Mouse (Mus musculus) stomach, embryonic 15.5 days (tissue): ENCODE results near the gene Mfng. TPM values are rescaled to one million over a fixed set of nuclear protein-coding genes. Genes with fewer than 3 reads are reported as not detected.

Experiments
- ATAC-seq: fragments of 200-750 bp; cut with Nextera tagmentation; 2 replicates; pipeline ENCODE4 v1.8.0; 2017; ENCODE audit warnings: low read depth, moderate number of reproducible peaks, moderate TSS enrichment; ENCODE audit not compliant: insufficient read depth, low FRiP score
- H3K27ac ChIP-seq: fragments of 300-500 bp; sonication (generic); 2 replicates; pipeline ENCODE4 v1.5.1; 2015; ENCODE audit warnings: mild to moderate bottlenecking, inconsistent platforms
- H3K27me3 ChIP-seq: fragments of 300-500 bp; sonication (generic); replicated peaks from 2 replicates; pipeline ENCODE4 v1.6.1; 2015; ENCODE audit warnings: inconsistent platforms
- H3K36me3 ChIP-seq: fragments of 300-500 bp; sonication (generic); 2 replicates; pipeline ENCODE4 v1.6.1; 2015; ENCODE audit warnings: inconsistent platforms
- H3K4me1 ChIP-seq: fragments of 300-500 bp; sonication (generic); 2 replicates; pipeline ENCODE4 v1.6.1; 2015; ENCODE audit warnings: inconsistent platforms
- H3K4me2 ChIP-seq: fragments of 300-500 bp; sonication (generic); 2 replicates; pipeline ENCODE4 v1.6.1; 2015; ENCODE audit warnings: mild to moderate bottlenecking, inconsistent platforms
- H3K4me3 ChIP-seq: fragments of 300-500 bp; sonication (generic); replicated peaks from 2 replicates; pipeline ENCODE4 v1.5.1; 2015; ENCODE audit warnings: inconsistent platforms
- H3K9ac ChIP-seq: fragments of 300-500 bp; sonication (generic); 2 replicates; pipeline ENCODE4 v1.6.1; 2015; ENCODE audit warnings: inconsistent platforms
- H3K9me3 ChIP-seq: fragments of 300-500 bp; sonication (generic); 2 replicates; pipeline ENCODE4 v1.6.1; 2016; ENCODE audit warnings: inconsistent platforms
- WGBS: fragments of 180-500 bp; shearing (Covaris S2); methylation state at CpG from one replicate; pipeline ENCODE4 v1.1.7; 2015; 5-methylcytosine and 5-hydroxymethylcytosine counted together
- polyA plus RNA-seq: library from polyadenylated mRNA; unstranded; fragments of >200 nt; fragmentation: Nextera tagmentation; extraction: Ambion mirVana; gene quantifications from 2 replicates; pipeline ENCODE4 v1.2.1, GENCODE M21; 2015

Gene Mfng
- polyA plus RNA-seq, 1 experiment from 2014 or later = 18.0 TPM

DNA sequence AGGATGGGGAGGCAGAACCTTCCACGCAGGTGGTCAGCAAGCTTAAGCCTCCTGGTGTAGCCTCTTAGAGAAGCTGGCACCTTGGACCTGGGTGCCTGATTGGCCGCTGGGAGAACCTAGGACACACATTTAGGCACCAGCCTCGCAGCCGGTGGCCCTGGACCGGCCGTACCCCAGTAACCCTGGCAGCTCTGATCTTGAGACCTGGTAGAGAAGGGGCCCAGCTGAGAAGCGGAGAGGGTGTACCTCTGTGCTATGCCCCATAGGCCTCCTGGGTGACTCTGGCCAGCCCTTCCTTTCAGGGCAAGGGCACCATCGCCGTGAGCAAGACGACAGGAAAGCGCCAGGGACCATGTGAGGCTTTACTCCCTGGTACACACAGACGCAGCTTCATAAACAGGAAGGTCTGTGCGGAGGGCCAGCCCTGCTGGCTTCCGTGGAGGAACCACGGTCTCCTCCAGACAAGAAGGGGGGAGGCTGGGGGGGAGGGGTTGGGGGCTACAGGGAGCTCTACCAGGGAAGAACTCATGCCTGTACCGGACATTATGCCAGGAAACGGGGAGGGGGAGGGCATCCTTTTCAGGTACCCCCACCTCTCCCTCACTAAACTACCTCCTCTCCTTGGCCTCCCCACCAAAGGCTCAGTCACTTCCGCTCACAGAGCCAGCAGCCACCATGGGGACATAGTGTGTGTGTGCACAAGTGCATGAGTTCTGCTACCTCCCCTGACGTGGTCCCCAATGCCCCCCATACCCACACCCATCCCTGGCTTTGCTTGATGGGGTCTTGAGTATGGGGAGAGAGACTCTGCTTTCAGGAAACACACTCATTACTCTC lies 1.5 kb downstream of the Mfng start:
- Histone ChIP-seq H3K4me1 (peaks cover 6% of the 10 kb centered on the region; the same call in 1 of the 2 replicates), H3K27me3 (no peaks in the 10 kb centered on the region), H3K9me3 (no peaks in the 10 kb centered on the region), H3K4me3 (peak overlapping the region; percentile 31), H3K9ac (no peak overlapping the region), H3K4me2 (peak overlapping the region; percentile 45), H3K27ac (peak overlapping the region; percentile 63), H3K36me3 (peaks cover 6% of the 10 kb centered on the region; the same call in 1 of the 2 replicates)
- peak; percentile 12; the same call in 1 of the 2 replicates for ATAC-seq
- WGBS = 68% methylated on average over 19 of the region's 19 CpGs

DNA sequence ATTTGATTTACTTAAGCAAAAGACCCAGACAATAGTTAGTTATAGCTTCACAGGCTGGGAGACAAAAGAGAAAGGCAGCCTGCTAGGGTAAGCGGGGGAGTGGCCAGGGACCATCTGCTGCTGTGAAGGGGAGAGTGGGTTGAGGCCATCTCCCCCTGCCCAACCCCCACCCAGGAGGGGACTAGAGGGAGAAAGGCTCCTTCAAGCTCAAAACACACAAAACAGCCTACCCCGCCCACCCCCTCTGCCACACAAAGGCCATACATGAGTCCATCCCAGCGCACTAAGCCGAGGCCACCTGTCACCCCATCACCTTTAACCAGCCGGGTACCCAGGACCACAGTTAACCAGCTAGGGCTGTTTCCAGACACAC lies 2.3 kb downstream of the Mfng start:
- Histone ChIP-seq H3K36me3 (no peaks in the 10 kb centered on the region), H3K27ac (peak overlapping the region; percentile 63), H3K9ac (no peak overlapping the region), H3K4me2 (peak overlapping the region; percentile 45), H3K27me3 (no peaks in the 10 kb centered on the region), H3K9me3 (no peaks in the 10 kb centered on the region), H3K4me1 (peaks cover 6% of the 10 kb centered on the region; the same call in 1 of the 2 replicates), H3K4me3 (peak overlapping the region; percentile 31; the same call in 1 of the 2 replicates)
- ATAC-seq = no peak
- 39% methylated on average over 5 of the region's 5 CpGs for WGBS

GRCm38 (mm10) chr15:78770234-78770982 lies 2.9 kb downstream of the Mfng start:
- ATAC-seq = no peak
- no peak overlapping the region; the same call in 1 of the 2 replicates for H3K4me3 ChIP-seq
- H3K4me2 ChIP-seq = peak overlapping the region; percentile 45
- WGBS = 61% methylated on average over 9 of the region's 9 CpGs
- H3K36me3 ChIP-seq = no peaks in the 10 kb centered on the region
- H3K27me3 ChIP-seq = no peaks in the 10 kb centered on the region
- H3K27ac ChIP-seq = no peak overlapping the region
- H3K9me3 ChIP-seq = no peaks in the 10 kb centered on the region
- no peak overlapping the region for H3K9ac ChIP-seq
- H3K4me1 ChIP-seq = peaks cover 6% of the 10 kb centered on the region; the same call in 1 of the 2 replicates

- Histone ChIP-seq H3K9me3 (no peaks in the 10 kb centered on the region), H3K4me1 (peaks cover 6% of the 10 kb centered on the region; the same call in 1 of the 2 replicates), H3K4me2 (no peak overlapping the region), H3K27ac (no peak overlapping the region), H3K9ac (no peak overlapping the region), H3K4me3 (no peak overlapping the region), H3K36me3 (no peaks in the 10 kb centered on the region), H3K27me3 (no peaks in the 10 kb centered on the region)
- ATAC-seq = no peak
- 88% methylated on average over 4 of the region's 4 CpGs for WGBS
Measured at GRCm38 (mm10) chr15:78769064-78769463, 4.2 kb downstream of the Mfng start.

- Histone ChIP-seq H3K4me3 (no peak overlapping the region), H3K36me3 (no peaks in the 10 kb centered on the region), H3K9ac (no peak overlapping the region), H3K4me2 (no peak overlapping the region), H3K4me1 (no peaks in the 10 kb centered on the region), H3K27ac (no peak overlapping the region), H3K9me3 (no peaks in the 10 kb centered on the region), H3K27me3 (no peaks in the 10 kb centered on the region)
- WGBS = 82% methylated on average over 5 of the region's 5 CpGs
- no peak for ATAC-seq
Measured at GRCm38 (mm10) chr15:78763704-78764103, 9.6 kb downstream of the Mfng start.

DNA sequence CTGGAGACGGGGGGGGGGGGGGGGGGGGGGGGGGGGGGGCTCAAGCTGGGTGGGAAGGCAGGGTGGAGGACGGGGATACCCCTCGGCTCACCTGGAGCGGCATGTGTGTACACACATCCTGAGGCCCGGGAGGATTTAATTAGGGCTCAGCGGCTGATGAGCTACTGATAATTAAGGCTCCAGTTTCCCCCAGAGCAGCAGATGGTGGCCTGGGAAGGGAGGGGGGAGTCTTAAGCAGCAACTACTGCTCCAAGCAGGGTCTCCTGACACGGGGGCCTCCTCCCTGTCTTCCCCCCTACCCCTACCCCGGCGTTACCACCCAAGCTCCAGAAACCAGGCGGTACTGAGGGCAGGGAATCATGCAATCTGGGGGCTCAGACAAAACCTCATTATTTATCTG lies 10.1 kb downstream of the Mfng start:
- H3K9ac ChIP-seq = no peak overlapping the region
- H3K36me3 ChIP-seq = no peaks in the 10 kb centered on the region
- no peak overlapping the region for H3K4me3 ChIP-seq
- H3K27ac ChIP-seq = no peak overlapping the region
- H3K9me3 ChIP-seq = no peaks in the 10 kb centered on the region
- H3K27me3 ChIP-seq = no peaks in the 10 kb centered on the region
- no peak for ATAC-seq
- no peaks in the 10 kb centered on the region for H3K4me1 ChIP-seq
- no peak overlapping the region for H3K4me2 ChIP-seq
- 33% methylated on average over 9 of the region's 10 CpGs for WGBS

DNA sequence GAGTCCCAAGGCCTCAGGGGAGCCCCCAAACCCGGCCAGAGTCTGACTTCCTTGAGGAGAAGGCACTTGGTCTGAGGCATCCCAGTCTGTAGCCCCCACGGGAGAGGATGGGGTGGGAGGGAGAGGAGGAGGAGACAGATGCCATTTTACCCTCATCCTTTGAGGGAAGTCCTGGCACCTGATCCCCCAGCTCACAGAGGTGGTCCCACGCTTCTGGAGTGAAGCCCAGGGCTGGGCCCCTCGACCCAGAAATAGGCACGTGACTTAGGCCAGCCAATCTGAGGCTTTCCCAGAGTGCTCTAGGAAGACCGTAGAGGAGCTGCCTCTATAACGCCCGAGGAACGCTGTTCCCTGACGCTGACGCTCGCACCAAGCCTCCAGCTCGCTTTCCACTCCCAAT lies 12.2 kb downstream of the Mfng start:
- Histone ChIP-seq H3K4me2 (no peak overlapping the region), H3K36me3 (no peaks in the 10 kb centered on the region), H3K4me3 (no peak overlapping the region), H3K27ac (no peak overlapping the region), H3K9me3 (no peaks in the 10 kb centered on the region), H3K4me1 (no peaks in the 10 kb centered on the region), H3K9ac (no peak overlapping the region), H3K27me3 (no peaks in the 10 kb centered on the region)
- WGBS = 77% methylated on average over 13 of the region's 13 CpGs
- no peak for ATAC-seq

DNA sequence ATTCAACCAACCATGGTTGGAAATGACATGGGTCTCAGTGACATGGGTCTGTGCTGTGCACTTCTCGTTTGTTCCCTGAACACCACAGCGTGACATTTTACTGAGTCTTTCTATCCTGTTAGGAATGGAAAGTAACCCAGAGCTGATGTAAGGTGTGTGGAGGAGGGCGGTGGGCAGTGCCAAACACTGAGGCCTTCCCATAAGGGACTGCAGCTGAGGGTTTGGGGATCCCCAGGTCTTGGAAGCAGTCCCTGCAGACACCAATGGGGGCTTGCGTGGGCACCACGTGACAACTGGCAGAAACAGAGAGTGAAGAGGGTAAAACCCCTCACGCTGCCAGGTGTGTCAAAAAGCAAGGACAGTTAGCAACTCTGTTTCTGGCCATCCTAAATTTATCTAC lies 15.1 kb downstream of the Mfng start:
- ATAC-seq = no peak
- Histone ChIP-seq H3K27me3 (no peaks in the 10 kb centered on the region), H3K36me3 (no peaks in the 10 kb centered on the region), H3K9me3 (no peaks in the 10 kb centered on the region), H3K27ac (no peak overlapping the region), H3K9ac (no peak overlapping the region), H3K4me3 (no peak overlapping the region), H3K4me2 (no peak overlapping the region), H3K4me1 (no peaks in the 10 kb centered on the region)
- WGBS = 85% methylated on average over 6 of the region's 6 CpGs

DNA sequence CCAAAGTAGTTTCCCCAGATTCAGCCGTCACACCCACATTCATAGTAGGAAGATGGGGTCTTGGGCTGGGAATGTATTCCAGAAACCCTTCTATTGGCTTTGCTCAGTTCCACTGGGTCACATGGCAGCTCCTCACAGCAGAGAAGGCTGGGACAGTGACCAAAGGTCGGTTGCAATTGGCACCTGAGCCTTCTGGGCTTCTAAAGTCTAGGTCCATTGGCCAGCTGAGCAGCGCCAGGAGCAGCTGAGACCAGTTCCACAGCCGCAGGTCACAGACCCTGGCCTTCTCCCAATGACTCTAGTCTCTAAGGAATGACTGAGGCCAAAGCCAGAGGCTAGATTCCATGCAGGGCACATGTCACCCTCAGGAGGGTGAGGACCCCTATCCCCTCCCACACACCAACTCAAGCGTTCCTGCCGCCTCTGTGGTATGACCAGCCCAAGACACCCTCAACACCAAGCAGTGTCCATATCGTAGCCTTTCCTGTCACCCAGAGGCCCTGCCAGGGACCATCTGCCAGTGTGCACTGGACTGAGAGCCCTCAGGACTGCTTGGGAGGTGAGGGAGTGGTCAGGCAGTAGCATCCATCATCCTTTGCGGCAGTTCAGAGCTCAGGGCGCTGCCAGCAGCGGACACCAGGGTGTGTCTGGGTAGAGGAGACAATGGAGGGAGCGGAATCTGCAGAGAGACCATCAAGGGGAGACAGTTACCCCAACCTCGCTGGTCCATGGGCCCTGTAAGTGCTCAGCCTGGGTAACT lies 17.1 kb downstream of the Mfng start:
- WGBS = 60% methylated on average over 12 of the region's 12 CpGs
- Histone ChIP-seq H3K36me3 (no peaks in the 10 kb centered on the region), H3K27ac (no peak overlapping the region), H3K4me2 (no peak overlapping the region), H3K4me1 (no peaks in the 10 kb centered on the region), H3K4me3 (no peak overlapping the region), H3K9ac (no peak overlapping the region), H3K9me3 (no peaks in the 10 kb centered on the region), H3K27me3 (no peaks in the 10 kb centered on the region)
- no peak for ATAC-seq

GRCm38 (mm10) chr15:78755226-78755625 lies 18.0 kb downstream of the Mfng start:
- H3K4me2 ChIP-seq = no peak overlapping the region
- WGBS = 40% methylated on average over 3 of the region's 3 CpGs
- ATAC-seq = no peak
- H3K27ac ChIP-seq = no peak overlapping the region
- no peaks in the 10 kb centered on the region for H3K9me3 ChIP-seq
- no peaks in the 10 kb centered on the region for H3K27me3 ChIP-seq
- H3K4me3 ChIP-seq = no peak overlapping the region
- H3K36me3 ChIP-seq = no peaks in the 10 kb centered on the region
- H3K4me1 ChIP-seq = no peaks in the 10 kb centered on the region
- H3K9ac ChIP-seq = no peak overlapping the region

DNA sequence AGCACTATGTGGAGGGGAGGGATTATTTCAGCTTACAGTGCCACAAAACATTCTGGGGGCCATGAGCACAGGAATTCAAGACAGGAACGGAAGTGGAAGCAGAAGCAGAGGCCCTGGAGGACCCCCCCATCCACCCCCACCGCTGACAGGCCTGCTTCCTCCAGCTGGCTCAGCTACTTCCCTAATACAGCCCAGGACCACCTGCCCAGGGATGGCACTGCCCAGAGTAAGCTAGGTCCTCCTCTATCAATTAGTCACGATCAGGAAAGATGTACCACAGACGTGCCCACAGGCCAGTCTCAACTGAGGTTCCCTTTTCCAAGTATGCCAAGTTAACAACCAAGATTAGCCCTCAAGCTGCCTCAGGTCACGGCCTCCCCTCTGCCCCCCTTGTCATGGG lies 19.1 kb downstream of the Mfng start:
- 76% methylated on average over 5 of the region's 5 CpGs for WGBS
- ATAC-seq = no peak

GRCm38 (mm10) chr15:78752991-78753390 lies 20.3 kb downstream of the Mfng start:
- no peak for ATAC-seq
- Histone ChIP-seq H3K27ac (no peak overlapping the region), H3K9me3 (no peaks in the 10 kb centered on the region), H3K36me3 (no peaks in the 10 kb centered on the region), H3K4me3 (no peak overlapping the region), H3K9ac (no peak overlapping the region), H3K4me1 (no peaks in the 10 kb centered on the region), H3K27me3 (no peaks in the 10 kb centered on the region), H3K4me2 (no peak overlapping the region)

More for the DNA sequence above, 19.1 kb downstream of the Mfng start:
- no peaks in the 10 kb centered on the region for H3K36me3 ChIP-seq
- H3K4me2 ChIP-seq = no peak overlapping the region
- no peaks in the 10 kb centered on the region for H3K9me3 ChIP-seq
- H3K4me1 ChIP-seq = no peaks in the 10 kb centered on the region
- H3K27ac ChIP-seq = no peak overlapping the region
- H3K4me3 ChIP-seq = no peak overlapping the region
- H3K9ac ChIP-seq = no peak overlapping the region
- no peaks in the 10 kb centered on the region for H3K27me3 ChIP-seq
